In genomic region chr8:104374864-104375846, GRCm38 (mm10) we compare ENCODE assay signal across 9 mouse cellular contexts. TPM values are rescaled to one million over a fixed set of nuclear protein-coding genes. Genes with fewer than 3 reads are reported as not detected.
DNase-seq lines count a peak whose midpoint lies in the region; ATAC-seq lines count a peak whose summit lies in the region.
"Had no signal": no experiment of that assay in that cellular context is flagged by ENCODE, and none has a peak within 500 bp of the region (broad histone marks: within the 10 kb centered on the region; RNA-seq: fewer than 3 reads in every experiment).

No protein-coding gene starts in this region.

- H3K4me3 ChIP-seq in forebrain, embryonic 14.5 days (ENCODE audit: low read depth, low read length): no peak overlapping the region
- H3K4me3 ChIP-seq in intestine, embryonic 14.5 days (ENCODE audit: low read depth, low read length): no peak overlapping the region
- no peak overlapping the region for H3K4me3 ChIP-seq in liver, embryonic 13.5 days (replicated peaks)
- no peak overlapping the region for H3K4me3 ChIP-seq in stomach, embryonic 16.5 days (replicated peaks; ENCODE audit: low read length)

- H3K27ac ChIP-seq in forebrain, embryonic 14.5 days (ENCODE audit: low read depth, low read length): no peak overlapping the region; the same call in 1 of the 2 replicates
- peak overlapping the region; percentile 78 for H3K27ac ChIP-seq in intestine, embryonic 14.5 days (ENCODE audit: low read depth)
- peak overlapping the region; percentile 55 for H3K27ac ChIP-seq in liver, embryonic 13.5 days
- peak overlapping the region; percentile 94 for H3K27ac ChIP-seq in stomach, embryonic 16.5 days (ENCODE audit: low read length)

- H3K4me1 ChIP-seq in forebrain, embryonic 14.5 days (ENCODE audit: control insufficient read depth, insufficient read depth, low read length): peaks cover 13% of the 10 kb centered on the region
- H3K4me1 ChIP-seq in intestine, embryonic 14.5 days (replicated peaks; ENCODE audit: control insufficient read depth, insufficient read depth, low read length): peaks cover 28% of the 10 kb centered on the region
- peaks cover 17% of the 10 kb centered on the region for H3K4me1 ChIP-seq in liver, embryonic 13.5 days (replicated peaks)
- peaks cover 40% of the 10 kb centered on the region for H3K4me1 ChIP-seq in stomach, embryonic 16.5 days (ENCODE audit: control insufficient read depth, insufficient read depth, low read length)

- H3K9ac ChIP-seq in forebrain, embryonic 14.5 days (ENCODE audit: low read length): 0 out of 2 replicates have a peak overlapping the region, but pooled peaks have one; percentile 13
- H3K9ac ChIP-seq in intestine, embryonic 14.5 days (ENCODE audit: low read length): peak overlapping the region; percentile 20; the same call in 1 of the 2 replicates
- no peak overlapping the region for H3K9ac ChIP-seq in liver, embryonic 13.5 days
- peak overlapping the region; percentile 57 for H3K9ac ChIP-seq in stomach, embryonic 16.5 days (ENCODE audit: low read length)

- H3K27me3 ChIP-seq in forebrain, embryonic 14.5 days (replicated peaks; ENCODE audit: control insufficient read depth, insufficient read depth, low read length): no peaks in the 10 kb centered on the region
- no peaks in the 10 kb centered on the region for H3K27me3 ChIP-seq in intestine, embryonic 14.5 days (replicated peaks; ENCODE audit: control insufficient read depth, insufficient read depth, low read length)
- H3K27me3 ChIP-seq in liver, embryonic 13.5 days: no peaks in the 10 kb centered on the region
- no peaks in the 10 kb centered on the region for H3K27me3 ChIP-seq in stomach, embryonic 16.5 days (ENCODE audit: control insufficient read depth, insufficient read depth, low read length)

- WGBS in forebrain, embryonic 14.5 days: 36% methylated on average over 14 of the region's 14 CpGs
- 27% methylated on average over 14 of the region's 14 CpGs for WGBS in intestine, embryonic 14.5 days
- 59% methylated on average over 14 of the region's 14 CpGs for WGBS in liver, embryonic 13.5 days (ENCODE audit: insufficient replicate concordance)
- WGBS in stomach, embryonic 16.5 days: 26% methylated on average over 14 of the region's 14 CpGs

- ATAC-seq in forebrain, embryonic 14.5 days: peak; percentile 52
- ATAC-seq in intestine, embryonic 14.5 days (replicated peaks; ENCODE audit: low FRiP score, low TSS enrichment, low read depth): peak; percentile 81
- peak; percentile 69 for ATAC-seq in liver, embryonic 13.5 days (ENCODE audit: low read depth)
- peak; percentile 85 for ATAC-seq in stomach, embryonic 16.5 days (ENCODE audit: insufficient read depth, low FRiP score)

- H3K36me3 ChIP-seq in forebrain, embryonic 14.5 days (ENCODE audit: control insufficient read depth, insufficient read depth, low read length): no peaks in the 10 kb centered on the region
- H3K36me3 ChIP-seq in intestine, embryonic 14.5 days (ENCODE audit: control insufficient read depth, insufficient read depth, low read length): no peaks in the 10 kb centered on the region
- no peaks in the 10 kb centered on the region for H3K36me3 ChIP-seq in liver, embryonic 13.5 days
- no peaks in the 10 kb centered on the region for H3K36me3 ChIP-seq in stomach, embryonic 16.5 days (ENCODE audit: control insufficient read depth, insufficient read depth, low read length)

- no peaks in the 10 kb centered on the region for H3K9me3 ChIP-seq in forebrain, embryonic 14.5 days (replicated peaks; ENCODE audit: control insufficient read depth, low read length)
- H3K9me3 ChIP-seq in intestine, embryonic 14.5 days (ENCODE audit: control insufficient read depth, low read length): no peaks in the 10 kb centered on the region
- no peaks in the 10 kb centered on the region for H3K9me3 ChIP-seq in liver, embryonic 13.5 days (replicated peaks)
- H3K9me3 ChIP-seq in stomach, embryonic 16.5 days (replicated peaks; ENCODE audit: control insufficient read depth, low read length): no peaks in the 10 kb centered on the region

- no peak overlapping the region for H3K4me2 ChIP-seq in forebrain, embryonic 14.5 days (ENCODE audit: low read length)
- H3K4me2 ChIP-seq in intestine, embryonic 14.5 days (ENCODE audit: low read length): peak overlapping the region; percentile 21
- H3K4me2 ChIP-seq in liver, embryonic 13.5 days: no peak overlapping the region
- H3K4me2 ChIP-seq in stomach, embryonic 16.5 days (ENCODE audit: low read depth, low read length): peak overlapping the region; percentile 40

- DNase-seq in gastrocnemius, adult 18-20 months (ENCODE audit: low spot score): peak; percentile 64
- no peak for DNase-seq in gastrocnemius, postnatal 4 days (ENCODE audit: low spot score in 2 of 2)
- no peak for DNase-seq in forebrain, embryonic 14.5 days (ENCODE audit: low spot score)
- peak; percentile 80 for DNase-seq in intestine, embryonic 14.5 days (ENCODE audit: low spot score)
- DNase-seq in liver, embryonic 13.5 days: no peak
- no peak for DNase-seq in embryo, embryonic 10 days (ENCODE audit: low spot score)
- DNase-seq in frontal cortex, postnatal 14 days (ENCODE audit: low spot score in 2 of 2): no peak

RNA-seq across cellular contexts. Expression of gene Cmtm4, which starts 20.5 kb away (rescaled TPM):
- total RNA-seq in gastrocnemius, adult 18-20 months (2021): 1 to 10 TPM; 4.4 to 5.4 TPM
- total RNA-seq in gastrocnemius, postnatal 4 days (2021): 10 to 100 TPM in 1 of 2 experiments, 1 to 10 TPM in 1; 9.9 to 10.5 TPM
- 3.5 and 3.7 TPM in 2 replicates for polyA plus RNA-seq in forebrain, embryonic 14.5 days (2014; fragmentation: Nextera tagmentation; extraction: Ambion mirVana)
- polyA plus RNA-seq in intestine, embryonic 14.5 days (2014; fragmentation: Nextera tagmentation; extraction: Ambion mirVana): 7.0 and 7.5 TPM in 2 replicates
- 0.40 and 0.56 TPM in 2 replicates for polyA plus RNA-seq in liver, embryonic 13.5 days (2015; fragmentation: Nextera tagmentation; extraction: Ambion mirVana)
- polyA plus RNA-seq in stomach, embryonic 16.5 days (2015; fragmentation: Nextera tagmentation; extraction: Ambion mirVana): 4.3 and 4.7 TPM in 2 replicates

RNA-seq across cellular contexts. Expression of gene Cmtm3, which starts 35.9 kb away (rescaled TPM):
- total RNA-seq in gastrocnemius, adult 18-20 months (2021): 1 to 10 TPM; 3.2 to 7.2 TPM
- 10 to 100 TPM; 70.2 to 71.1 TPM for total RNA-seq in gastrocnemius, postnatal 4 days (2021)
- 37.5 and 38.8 TPM in 2 replicates for polyA plus RNA-seq in forebrain, embryonic 14.5 days (2014; fragmentation: Nextera tagmentation; extraction: Ambion mirVana)
- polyA plus RNA-seq in intestine, embryonic 14.5 days (2014; fragmentation: Nextera tagmentation; extraction: Ambion mirVana): 155 and 171 TPM in 2 replicates
- polyA plus RNA-seq in liver, embryonic 13.5 days (2015; fragmentation: Nextera tagmentation; extraction: Ambion mirVana): 20.9 and 23.5 TPM in 2 replicates
- polyA plus RNA-seq in stomach, embryonic 16.5 days (2015; fragmentation: Nextera tagmentation; extraction: Ambion mirVana): 120 and 129 TPM in 2 replicates

RNA-seq across cellular contexts. Expression of gene Cmtm2b, which starts 53.1 kb away (rescaled TPM):
- total RNA-seq in gastrocnemius, adult 18-20 months (2021): not detected
- total RNA-seq in gastrocnemius, postnatal 4 days (2021): not detected
- not detected in 2 replicates for polyA plus RNA-seq in forebrain, embryonic 14.5 days (2014; fragmentation: Nextera tagmentation; extraction: Ambion mirVana)
- polyA plus RNA-seq in intestine, embryonic 14.5 days (2014; fragmentation: Nextera tagmentation; extraction: Ambion mirVana): not detected in 2 replicates
- not detected in 2 replicates for polyA plus RNA-seq in liver, embryonic 13.5 days (2015; fragmentation: Nextera tagmentation; extraction: Ambion mirVana)
- polyA plus RNA-seq in stomach, embryonic 16.5 days (2015; fragmentation: Nextera tagmentation; extraction: Ambion mirVana): not detected in 2 replicates
- polyA plus RNA-seq: cortical plate, adult 2 months had no signal

RNA-seq across cellular contexts. Expression of gene Gm11020, which starts 53.8 kb away (rescaled TPM):
- total RNA-seq in gastrocnemius, adult 18-20 months (2021): not detected
- total RNA-seq in gastrocnemius, postnatal 4 days (2021): not detected
- not detected in 2 replicates for polyA plus RNA-seq in forebrain, embryonic 14.5 days (2014; fragmentation: Nextera tagmentation; extraction: Ambion mirVana)
- polyA plus RNA-seq in intestine, embryonic 14.5 days (2014; fragmentation: Nextera tagmentation; extraction: Ambion mirVana): not detected in 2 replicates
- not detected in 2 replicates for polyA plus RNA-seq in liver, embryonic 13.5 days (2015; fragmentation: Nextera tagmentation; extraction: Ambion mirVana)
- not detected in 2 replicates for polyA plus RNA-seq in stomach, embryonic 16.5 days (2015; fragmentation: Nextera tagmentation; extraction: Ambion mirVana)
- polyA plus RNA-seq: cortical plate, adult 2 months had no signal

Comparison
In these comparisons a context has a peak if more than half of its experiments do, and no peak if none do; other contexts are left out.
1. DNase-seq: peak in gastrocnemius, adult 18-20 months (single experiment) and intestine, embryonic 14.5 days (single experiment); none in gastrocnemius, postnatal 4 days (0 of 2), forebrain, embryonic 14.5 days (single experiment), liver, embryonic 13.5 days (single experiment), embryo, embryonic 10 days (single experiment) and frontal cortex, postnatal 14 days (0 of 2).
2. H3K4me2 ChIP-seq: peak in intestine, embryonic 14.5 days (single experiment) and stomach, embryonic 16.5 days (single experiment); none in forebrain, embryonic 14.5 days (single experiment) and liver, embryonic 13.5 days (single experiment).
3. Peak in every context shown above with its lines, with median percentiles within 50 percentile points of each other: ATAC-seq.